Mouse (Mus musculus) neural tube, embryonic 14.5 days (tissue): ENCODE data around the gene Tox2. TPM values are rescaled to one million over a fixed set of nuclear protein-coding genes. Genes with fewer than 3 reads are reported as not detected.

Source experiments
- ATAC-seq: fragments of 200-750 bp; cut with Nextera tagmentation; 2 replicates; pipeline ENCODE4 v1.8.0; 2017; ENCODE audit warnings: low read depth, mild to moderate bottlenecking, moderate TSS enrichment, moderate library complexity
- H3K27ac ChIP-seq: fragments of 300-500 bp; sonication (generic); 2 replicates; pipeline ENCODE4 v1.5.1; 2014; ENCODE audit warnings: low read depth, mild to moderate bottlenecking, control low read depth, low read length, moderate library complexity, mixed read lengths
- H3K27me3 ChIP-seq: fragments of 300-500 bp; sonication (generic); 2 replicates; pipeline ENCODE4 v1.6.1; 2014; ENCODE audit warnings: low read length; ENCODE audit not compliant: control insufficient read depth, insufficient read depth
- H3K36me3 ChIP-seq: fragments of 300-500 bp; sonication (generic); 2 replicates; pipeline ENCODE4 v1.6.1; 2014; ENCODE audit warnings: low read length, mixed read lengths; ENCODE audit not compliant: control insufficient read depth, insufficient read depth
- H3K4me1 ChIP-seq: fragments of 300-500 bp; sonication (generic); 2 replicates; pipeline ENCODE4 v1.6.1; 2014; ENCODE audit warnings: low read length; ENCODE audit not compliant: control insufficient read depth, insufficient read depth
- H3K4me2 ChIP-seq: fragments of 300-500 bp; sonication (generic); 2 replicates; pipeline ENCODE4 v1.6.1; 2014; ENCODE audit warnings: mild to moderate bottlenecking, low read depth, low read length, control low read depth
- H3K4me3 ChIP-seq: fragments of 300-500 bp; sonication (generic); 2 replicates; pipeline ENCODE4 v1.5.1; 2014; ENCODE audit warnings: low read depth, low read length, control low read depth, mixed read lengths
- H3K9ac ChIP-seq: fragments of 300-500 bp; sonication (generic); replicated peaks from 2 replicates; pipeline ENCODE4 v1.6.1; 2014; ENCODE audit warnings: low read depth, mild to moderate bottlenecking, control low read depth, low read length, mixed read lengths
- H3K9me3 ChIP-seq: fragments of 300-500 bp; sonication (generic); 2 replicates; pipeline ENCODE4 v1.6.1; 2016; ENCODE audit warnings: low read length; ENCODE audit not compliant: control insufficient read depth
- WGBS: fragments of 180-500 bp; shearing (Covaris S2); extraction: QIAGEN DNeasy Blood & Tissue Kit; methylation state at CpG from one replicate; pipeline ENCODE4 v1.1.7; 2014; 5-methylcytosine and 5-hydroxymethylcytosine counted together
- polyA plus RNA-seq: library from polyadenylated mRNA; unstranded; fragments of >200 nt; fragmentation: Nextera tagmentation; extraction: Ambion mirVana; gene quantifications from 2 replicates; pipeline ENCODE4 v1.2.1, GENCODE M21; 2014

Gene Tox2
- polyA plus RNA-seq, 1 experiment from 2014 or later: 24.1 TPM

DNA sequence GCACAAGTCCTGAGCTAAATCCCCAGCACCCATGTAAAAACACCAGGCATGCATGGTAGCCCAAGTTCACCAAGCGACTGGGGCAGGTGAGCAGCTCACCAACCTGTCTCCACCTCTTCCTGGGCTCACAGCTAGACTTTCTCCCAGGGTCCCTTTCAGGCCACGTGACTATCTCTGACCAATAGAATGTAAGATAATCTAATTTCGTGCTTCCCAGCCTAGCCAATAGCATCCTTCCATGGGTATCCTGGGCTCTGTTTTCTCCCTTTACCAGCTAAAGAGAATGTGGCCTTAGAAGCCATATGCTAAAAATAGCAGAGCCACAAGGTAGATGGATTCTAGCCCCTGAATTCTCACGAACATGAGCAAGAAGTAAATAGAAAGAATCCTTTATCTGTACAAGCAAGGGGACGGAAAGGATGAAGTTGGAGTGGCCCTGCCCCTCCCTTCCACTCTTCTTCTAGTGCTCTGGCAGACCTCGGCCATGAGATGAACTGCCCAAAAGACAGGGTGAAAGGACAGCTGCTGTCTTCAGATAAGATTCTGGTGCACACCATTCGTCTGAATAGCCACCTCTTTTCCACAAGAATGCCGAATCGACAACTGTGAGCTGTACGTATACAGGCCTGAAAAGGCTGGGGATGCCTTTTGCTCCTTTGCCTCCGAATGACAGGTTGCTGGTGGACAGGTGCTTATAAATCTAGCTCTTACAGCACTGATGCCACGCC lies 153.4 kb downstream of the Tox2 start:
- H3K27ac ChIP-seq: no peak overlapping the region
- no peak overlapping the region for H3K9ac ChIP-seq
- no peaks in the 10 kb centered on the region for H3K27me3 ChIP-seq
- ATAC-seq: no peak
- H3K4me1 ChIP-seq: no peaks in the 10 kb centered on the region
- no peak overlapping the region for H3K4me3 ChIP-seq
- H3K36me3 ChIP-seq: no peaks in the 10 kb centered on the region
- WGBS: 88% methylated on average over 12 of the region's 12 CpGs
- H3K4me2 ChIP-seq: no peak overlapping the region
- H3K9me3 ChIP-seq: no peaks in the 10 kb centered on the region

DNA sequence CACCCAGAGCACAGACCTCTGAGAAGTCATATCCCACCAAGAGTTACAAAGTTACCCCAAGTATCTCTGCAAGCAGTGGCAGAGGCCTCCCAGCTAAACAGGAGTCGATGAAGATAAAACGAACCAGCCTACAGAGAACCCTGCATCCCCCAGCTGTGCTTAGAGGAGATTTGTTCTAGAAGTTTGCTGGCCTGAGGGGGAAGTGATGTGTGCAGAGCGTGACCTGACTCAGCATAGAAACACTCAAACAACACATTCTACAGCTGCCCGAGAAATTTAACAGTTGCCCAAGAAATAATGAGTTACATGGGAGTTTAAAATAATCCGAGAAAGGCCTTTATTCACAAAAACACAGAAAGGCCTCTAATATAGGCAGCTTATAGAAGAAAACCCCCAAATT lies 155.7 kb downstream of the Tox2 start:
- Histone ChIP-seq H3K4me1 (no peaks in the 10 kb centered on the region), H3K9me3 (no peaks in the 10 kb centered on the region), H3K27ac (no peak overlapping the region), H3K27me3 (no peaks in the 10 kb centered on the region), H3K4me3 (no peak overlapping the region), H3K9ac (no peak overlapping the region), H3K4me2 (no peak overlapping the region), H3K36me3 (no peaks in the 10 kb centered on the region)
- no peak for ATAC-seq
- 78% methylated on average over 5 of the region's 5 CpGs for WGBS

DNA sequence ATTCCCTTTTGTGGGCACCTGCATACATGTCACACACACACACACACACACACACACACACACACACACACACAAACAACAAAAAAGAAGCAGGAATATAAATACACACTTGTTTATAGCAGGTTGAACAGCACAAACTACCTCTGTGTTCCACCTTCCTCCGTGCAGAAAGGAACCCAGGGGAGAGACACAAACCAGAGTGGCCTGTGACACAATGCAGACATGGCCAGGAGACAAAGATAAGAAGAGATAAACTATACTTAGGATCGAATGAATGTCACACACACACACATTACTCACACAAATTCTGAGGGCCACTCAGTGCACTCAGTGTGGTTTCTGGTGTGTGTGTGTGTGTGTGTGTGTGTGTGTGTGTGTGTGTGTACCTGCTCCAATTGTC lies 156.3 kb downstream of the Tox2 start:
- 70% methylated on average over 2 of the region's 2 CpGs for WGBS
- no peaks in the 10 kb centered on the region for H3K27me3 ChIP-seq
- H3K4me2 ChIP-seq: no peak overlapping the region
- no peak overlapping the region for H3K27ac ChIP-seq
- H3K9ac ChIP-seq: no peak overlapping the region
- H3K36me3 ChIP-seq: no peaks in the 10 kb centered on the region
- H3K9me3 ChIP-seq: no peaks in the 10 kb centered on the region
- H3K4me3 ChIP-seq: no peak overlapping the region
- no peaks in the 10 kb centered on the region for H3K4me1 ChIP-seq
- no peak for ATAC-seq

DNA sequence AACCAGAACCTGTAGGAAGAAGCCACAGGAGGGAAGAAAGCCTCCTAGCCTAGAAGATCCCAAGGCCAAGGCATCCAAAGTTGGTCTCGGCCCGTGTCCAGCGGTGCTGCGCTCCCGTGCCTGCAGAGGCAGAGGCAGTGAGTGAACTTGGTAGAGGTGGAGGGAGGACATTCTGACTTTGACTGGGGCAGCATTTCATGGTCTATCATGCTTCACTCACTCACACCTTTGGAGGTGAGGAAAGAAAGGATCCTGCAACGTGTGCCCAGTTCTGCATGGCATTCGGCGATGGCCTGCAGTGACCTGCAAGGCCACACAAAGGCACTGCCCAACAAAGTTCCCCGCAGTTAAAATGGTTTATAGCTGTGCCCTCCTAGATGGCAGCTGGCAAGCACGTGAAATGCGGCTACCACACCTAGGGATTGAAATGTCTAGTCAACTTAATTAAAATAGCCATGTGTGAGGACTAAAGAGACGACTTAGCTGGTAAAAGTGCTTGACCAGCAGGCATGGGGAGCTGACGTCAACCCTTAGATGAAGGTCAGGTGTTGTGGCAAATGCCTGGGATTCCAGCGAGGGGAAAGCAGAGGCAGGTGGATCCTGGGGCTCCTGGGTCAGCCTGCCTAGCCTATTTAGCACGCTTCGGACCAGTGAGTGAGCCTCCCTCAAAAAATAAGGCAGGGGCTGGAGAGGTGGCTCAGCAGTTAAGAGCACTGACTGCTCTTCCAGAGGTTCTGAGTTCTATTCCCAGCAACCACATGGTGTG lies 158.1 kb downstream of the Tox2 start:
- Histone ChIP-seq H3K36me3 (no peaks in the 10 kb centered on the region), H3K27ac (no peak overlapping the region), H3K4me2 (no peak overlapping the region), H3K4me1 (no peaks in the 10 kb centered on the region), H3K9ac (no peak overlapping the region), H3K4me3 (no peak overlapping the region), H3K27me3 (no peaks in the 10 kb centered on the region), H3K9me3 (no peaks in the 10 kb centered on the region)
- WGBS: 77% methylated on average over 16 of the region's 16 CpGs
- ATAC-seq: no peak

DNA sequence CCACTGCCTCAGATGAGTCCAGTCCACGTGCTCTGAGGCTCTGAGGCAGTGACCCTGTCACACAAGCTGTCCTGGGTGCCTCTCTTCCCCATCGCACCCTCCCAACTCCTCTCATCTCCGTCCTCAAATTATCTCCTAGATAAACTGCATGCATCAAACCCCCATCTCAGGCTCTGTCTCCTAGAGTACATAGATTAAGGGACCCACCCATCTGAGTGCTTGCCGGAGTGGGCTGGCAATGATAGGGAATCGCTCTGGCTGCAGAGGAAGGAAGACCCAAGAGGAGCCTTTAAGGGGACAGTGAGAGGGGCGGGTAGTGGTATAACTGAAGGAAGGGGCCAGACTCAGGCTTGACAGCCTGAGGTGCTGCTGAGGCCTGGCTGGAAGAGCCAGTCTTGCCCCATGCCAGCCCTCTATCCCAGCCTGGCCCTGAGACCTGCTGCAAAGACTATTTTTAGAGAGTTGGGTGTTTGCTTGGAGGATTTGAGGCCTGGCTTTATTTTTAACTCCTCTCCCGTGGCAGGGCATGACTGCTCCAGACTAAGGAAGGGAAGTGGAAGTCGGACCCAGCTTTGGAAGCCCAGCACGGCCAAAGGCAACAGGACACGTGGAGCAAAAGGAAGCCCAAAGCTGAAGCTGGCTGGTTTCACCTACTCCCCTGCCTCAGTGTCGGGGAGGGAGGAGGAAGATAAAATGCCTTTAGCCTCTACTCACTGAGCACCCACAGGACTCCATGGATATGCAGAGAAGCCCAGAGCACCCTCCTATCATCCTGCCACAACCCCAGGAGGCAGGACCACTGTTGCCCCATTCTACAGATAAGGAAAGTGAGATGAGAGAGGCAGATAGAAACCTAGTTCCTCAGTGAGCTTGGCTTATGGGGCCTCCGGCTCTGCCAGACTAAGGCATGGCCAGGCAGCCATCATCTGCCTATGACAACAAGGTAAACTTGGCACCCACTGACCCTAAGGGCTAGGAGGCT lies 160.3 kb downstream of the Tox2 start:
- 83% methylated on average over 12 of the region's 12 CpGs for WGBS
- Histone ChIP-seq H3K27ac (no peak overlapping the region), H3K4me2 (no peak overlapping the region), H3K9ac (no peak overlapping the region), H3K4me1 (no peaks in the 10 kb centered on the region), H3K4me3 (no peak overlapping the region), H3K9me3 (no peaks in the 10 kb centered on the region), H3K27me3 (no peaks in the 10 kb centered on the region), H3K36me3 (no peaks in the 10 kb centered on the region)
- ATAC-seq: no peak

DNA sequence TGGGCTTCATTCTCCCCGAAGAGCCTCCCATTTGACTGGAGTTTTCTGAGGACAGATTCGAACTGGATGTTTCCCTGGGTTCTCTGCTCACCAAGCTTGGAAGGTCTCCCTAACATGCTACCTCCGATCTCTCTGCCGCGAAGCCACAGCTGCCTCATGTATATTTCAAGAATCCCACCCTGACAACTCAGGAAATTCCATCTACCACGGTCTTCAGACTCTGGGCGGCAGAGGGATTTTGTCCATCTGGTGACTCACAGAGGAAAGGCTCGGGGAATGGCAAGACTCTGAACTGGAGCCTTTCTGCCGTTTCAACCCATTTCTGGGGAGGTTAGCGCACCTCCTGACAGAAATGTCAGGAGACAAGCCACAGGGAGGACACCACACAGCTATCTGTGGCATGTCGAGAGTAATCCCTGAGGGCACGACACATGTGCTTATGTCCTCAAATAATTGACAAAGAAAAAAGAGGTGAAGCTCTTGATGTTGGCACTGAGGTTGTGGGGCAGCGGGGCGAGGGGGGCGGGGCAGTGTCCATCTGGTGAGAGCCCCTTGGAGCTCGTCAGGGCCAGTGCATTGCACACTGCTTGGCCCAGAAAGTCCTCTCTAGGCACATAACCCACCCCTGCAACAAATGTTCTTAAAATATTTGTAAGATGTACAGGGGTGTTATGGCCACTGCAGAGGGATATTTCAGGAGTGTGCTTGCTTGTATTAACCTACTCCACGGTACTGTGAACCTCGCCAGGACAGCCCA lies 162.0 kb downstream of the Tox2 start:
- Histone ChIP-seq H3K9ac (no peak overlapping the region), H3K4me1 (no peaks in the 10 kb centered on the region), H3K4me2 (no peak overlapping the region), H3K27me3 (no peaks in the 10 kb centered on the region), H3K27ac (no peak overlapping the region), H3K36me3 (no peaks in the 10 kb centered on the region), H3K9me3 (no peaks in the 10 kb centered on the region), H3K4me3 (no peak overlapping the region)
- 81% methylated on average over 18 of the region's 18 CpGs for WGBS
- ATAC-seq: no peak

DNA sequence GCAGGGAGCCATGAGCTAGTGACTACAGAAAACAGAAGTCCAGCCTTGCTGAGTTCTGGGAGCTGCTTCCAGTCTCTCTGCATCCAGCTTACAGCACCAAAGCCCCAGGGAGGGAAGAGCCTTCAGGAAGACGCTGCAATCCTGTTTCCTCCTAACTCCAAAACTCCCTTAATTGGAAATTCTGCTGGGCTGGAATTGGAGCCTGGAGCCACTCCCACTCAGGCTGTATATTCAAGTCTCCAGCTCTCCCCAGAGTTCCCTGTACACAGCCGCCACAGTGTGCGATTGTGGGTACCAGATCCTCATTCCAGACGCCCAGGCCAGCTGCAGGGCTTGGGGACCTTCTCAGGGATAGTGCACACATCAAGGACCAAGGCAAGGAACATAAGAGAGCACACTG lies 167.2 kb downstream of the Tox2 start:
- Histone ChIP-seq H3K4me1 (no peaks in the 10 kb centered on the region), H3K27ac (no peak overlapping the region), H3K9me3 (no peaks in the 10 kb centered on the region), H3K27me3 (no peaks in the 10 kb centered on the region; the same call in none of the 2 replicates), H3K9ac (no peak overlapping the region), H3K36me3 (no peaks in the 10 kb centered on the region), H3K4me2 (no peak overlapping the region), H3K4me3 (no peak overlapping the region)
- no peak for ATAC-seq
- WGBS: 51% methylated on average over 4 of the region's 4 CpGs

DNA sequence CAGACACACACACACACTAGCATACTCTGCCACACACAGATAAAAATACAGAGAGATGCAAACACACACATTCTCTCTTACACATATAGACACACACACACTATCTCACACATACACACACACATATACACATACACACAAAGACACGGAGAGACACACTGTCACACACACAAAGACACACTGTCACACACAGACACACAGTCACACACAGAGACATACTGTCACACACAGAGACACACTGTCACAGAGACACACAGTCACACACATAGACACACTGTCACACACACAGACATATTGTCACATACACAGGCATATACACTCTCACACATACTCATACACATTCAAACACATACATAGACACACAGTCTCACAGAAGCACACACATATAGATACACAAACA lies 169.7 kb downstream of the Tox2 start:
- no peaks in the 10 kb centered on the region for H3K36me3 ChIP-seq
- WGBS: 77% methylated on average over 1 of the region's 1 CpGs
- ATAC-seq: no peak

More for the DNA sequence above, 169.7 kb downstream of the Tox2 start:
- H3K27ac ChIP-seq: no peak overlapping the region
- H3K9me3 ChIP-seq: no peaks in the 10 kb centered on the region
- no peak overlapping the region for H3K4me2 ChIP-seq
- no peaks in the 10 kb centered on the region for H3K4me1 ChIP-seq
- H3K9ac ChIP-seq: no peak overlapping the region
- peaks cover 13% of the 10 kb centered on the region for H3K27me3 ChIP-seq
- no peak overlapping the region for H3K4me3 ChIP-seq
